Mouse (Mus musculus): ENCODE results near the gene Gm10376.
"Not testable (repeated sequence)": the region's sequence is repeated elsewhere in the genome, so short reads cannot be mapped to it uniquely, and the experiment has no call there.

Gene Gm10376

GRCm38 (mm10) chr14:43015528-43015927 lies at the start of gene Gm10376:
Gene Gm10376, minus strand, starts transcription at chr14:43015628.
- DNase-seq = not testable (repeated sequence)

- not testable (repeated sequence) for DNase-seq
These were observed 44.8 kb upstream of the Gm10376 start for GRCm38 (mm10) chr14:43060179-43060578.

DNA sequence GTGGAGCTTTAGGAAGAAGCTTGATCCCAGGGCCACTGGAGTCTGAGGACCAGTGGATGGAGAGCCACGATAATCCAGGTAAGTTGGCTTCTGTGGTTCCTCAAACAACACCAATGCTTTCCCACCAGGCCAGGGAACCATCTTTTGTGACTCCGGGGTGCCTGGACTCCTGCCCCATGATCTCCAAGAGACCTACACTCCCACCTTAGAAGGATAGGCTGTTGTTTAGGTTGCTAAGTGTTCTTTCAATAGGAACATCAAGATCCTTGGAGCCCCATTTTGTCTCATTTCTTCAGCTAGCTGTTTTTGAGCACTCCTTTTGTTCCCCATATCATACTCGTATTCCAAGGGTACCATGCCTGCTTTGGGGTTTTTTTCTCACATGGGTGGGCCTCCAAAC lies 42.6 kb upstream of the Gm10376 start:
- DNase-seq = not testable (repeated sequence)

GRCm38 (mm10) chr14:42993524-42993923 lies 21.9 kb downstream of the Gm10376 start, which contains the start of gene Gm8082:
Gene Gm8082, minus strand, starts transcription at chr14:42993624.
- not testable (repeated sequence) for DNase-seq

Measured in cerebellum, postnatal 10 days (tissue).